Mouse (Mus musculus): ENCODE measurements around the gene Scyl3. TPM values are rescaled to one million over a fixed set of nuclear protein-coding genes. Genes with fewer than 3 reads are reported as not detected.

Scyl3 gene
- total RNA-seq, 2 experiments from 2014 or later, result 20.9 to 25.0 TPM

GRCm38 (mm10) chr1:163934591-163934990 is 5.7 kb downstream of the Scyl3 start:
- DNase-seq (ENCODE audit: low spot score in 2 of 2), result no peak
- intact Hi-C loops (cut with DNase I), result no loop called here

- intact Hi-C loops (cut with DNase I), result no loop called here
- DNase-seq (ENCODE audit: low spot score in 2 of 2), result no peak
Measured at GRCm38 (mm10) chr1:163942056-163942455, 13.2 kb downstream of the Scyl3 start.

- DNase-seq (ENCODE audit: low spot score in 2 of 2), result no peak
- intact Hi-C loops (cut with DNase I), result no loop called here
Measured at GRCm38 (mm10) chr1:163953396-163953795, 24.5 kb downstream of the Scyl3 start.

- intact Hi-C loops (cut with DNase I), result no loop called here
- peak; percentile 27 to 61 for DNase-seq (ENCODE audit: low spot score in 2 of 2)
Measured at GRCm38 (mm10) chr1:163958036-163958435, 29.1 kb downstream of the Scyl3 start.

- intact Hi-C loops (cut with DNase I), result no loop called here
Measured at GRCm38 (mm10) chr1:163964008-163964689, 35.2 kb downstream of the Scyl3 start.

GRCm38 (mm10) chr1:163974471-163974870 is 45.6 kb downstream of the Scyl3 start:
- intact Hi-C loops (cut with DNase I), result no loop called here
- no peak for DNase-seq (ENCODE audit: low spot score in 2 of 2)

More at GRCm38 (mm10) chr1:163964008-163964689, 35.2 kb downstream of the Scyl3 start:
- no peak for DNase-seq (ENCODE audit: low spot score in 2 of 2)

GRCm38 (mm10) chr1:163975088-163975487 is 46.2 kb downstream of the Scyl3 start:
- intact Hi-C loops (cut with DNase I), result no loop called here
- DNase-seq (ENCODE audit: low spot score in 2 of 2), result no peak

- intact Hi-C loops (cut with DNase I), result no loop called here
- DNase-seq (ENCODE audit: low spot score in 2 of 2), result no peak
Measured at GRCm38 (mm10) chr1:163976515-163976914, 47.6 kb downstream of the Scyl3 start.

- intact Hi-C loops (cut with DNase I), result no loop called here
- no peak for DNase-seq (ENCODE audit: low spot score in 2 of 2)
Measured at GRCm38 (mm10) chr1:163992371-163992770, 63.5 kb downstream of the Scyl3 start.

- intact Hi-C loops (cut with DNase I), result no loop called here
- no peak for DNase-seq (ENCODE audit: low spot score in 2 of 2)
Measured at GRCm38 (mm10) chr1:163994173-163994720, 65.3 kb downstream of the Scyl3 start.

GRCm38 (mm10) chr1:163994721-163995608 is 66.1 kb downstream of the Scyl3 start, which contains the start of the genes BC055324 and Mettl18:
TSS of gene BC055324 (minus strand) at chr1:163994796.
TSS of gene Mettl18 (plus strand) at chr1:163994889.
- DNase-seq (ENCODE audit: low spot score in 2 of 2), result peak; percentile 88 to 91
- intact Hi-C loops (cut with DNase I), result no loop called here

- intact Hi-C loops (cut with DNase I), result no loop called here
- DNase-seq (ENCODE audit: low spot score in 2 of 2), result no peak
Measured at GRCm38 (mm10) chr1:163995609-163995913, 66.7 kb downstream of the Scyl3 start.

GRCm38 (mm10) chr1:164001831-164002452 is 73.0 kb downstream of the Scyl3 start:
- no peak for DNase-seq (ENCODE audit: low spot score in 2 of 2)
- intact Hi-C loops (cut with DNase I), result no loop called here

- no peak for DNase-seq (ENCODE audit: low spot score in 2 of 2)
- intact Hi-C loops (cut with DNase I), result no loop called here
Measured at GRCm38 (mm10) chr1:164004311-164004710, 75.4 kb downstream of the Scyl3 start.

Other genes with a start within 250 kb of the Scyl3 start
- 1 to 10 TPM; 1.2 to 2.5 TPM for gene Mettl11b, start 203.9 kb upstream of the Scyl3 start, total RNA-seq (2021)
- 100 to 1,000 TPM; 225 to 241 TPM for gene Kifap3, start 149.5 kb upstream of the Scyl3 start, total RNA-seq (2021)
- gene BC055324, start 65.7 kb downstream of the Scyl3 start, total RNA-seq (2021), result 1 to 10 TPM; 1.2 to 1.4 TPM
- 1 to 10 TPM; 4.5 to 4.9 TPM for gene Mettl18, start 65.8 kb downstream of the Scyl3 start, total RNA-seq (2021)
- gene Sele, start 119.1 kb downstream of the Scyl3 start, total RNA-seq (2021), result under 1 TPM; 0.15 TPM
- not detected for gene Sell, start 132.9 kb downstream of the Scyl3 start, total RNA-seq (2021)
- not detected for gene Selp, start 186.2 kb downstream of the Scyl3 start, total RNA-seq (2021)
- under 1 TPM; 0.66 to 0.87 TPM for gene F5, start 222.7 kb downstream of the Scyl3 start, total RNA-seq (2021)